Mouse (Mus musculus) left cerebral cortex, adult 2 months (tissue): ENCODE measurements around the gene Obsl1. TPM values are rescaled to one million over a fixed set of nuclear protein-coding genes. Genes with fewer than 3 reads are reported as not detected.
A peak's percentile ranks its signal among the peaks of the same experiment; 100 is the strongest.

Source experiments
- DNase-seq, 2 experiments: peaks; one replicate each; pipeline ENCODE4 v3.0.0; 2021 to 2022; ENCODE audit warnings: low spot score in 2 of 2, mixed read lengths in 1 of 2; ENCODE audit errors: extremely low spot score in 1 of 2
- H3K27ac ChIP-seq: fragments of 200-600 bp; 2 replicates; pipeline ENCODE4 v1.8.1; 2022
- H3K4me3 ChIP-seq: fragments of 200-600 bp; 2 replicates; pipeline ENCODE4 v1.8.1; 2022
- CTCF ChIP-seq: fragments of 200-600 bp; IDR thresholded peaks from 2 replicates; pipeline ENCODE4 v1.8.1; 2022; ENCODE audit warnings: antibody characterized with exemption, mild to moderate bottlenecking, moderate library complexity
- intact Hi-C: fragments of 180-260 bp; cut with DNase I; formaldehyde crosslinking; loops from one replicate; pipeline ENCODE4 v1.15.1; 2025
- total RNA-seq, 2 experiments: library from RNA; stranded (reverse); gene quantifications; 2 replicates each; pipeline ENCODE4 v1.2.3; 2021

Gene Obsl1
- total RNA-seq, 2 experiments from 2014 or later: 29.3 to 29.8 TPM

- H3K4me3 ChIP-seq: no peak overlapping the region
- no peak for TF ChIP-seq CTCF
- intact Hi-C loops: no loop called here
- no peak overlapping the region for H3K27ac ChIP-seq
- DNase-seq: no peak
Observed at GRCm38 (mm10) chr1:75438782-75439181, 67.5 kb downstream of the Obsl1 start.

GRCm38 (mm10) chr1:75435475-75436328 is 70.5 kb downstream of the Obsl1 start, which contains the start of gene Gmppa:
Gene Gmppa (plus strand): TSS chr1:75435930.
- peak within 1 kb of the TSS; percentile 85 for H3K27ac ChIP-seq
- DNase-seq: peak; percentile 75 to 82
- H3K4me3 ChIP-seq: peak within 1 kb of the TSS; percentile 73
- no peak for TF ChIP-seq CTCF
- intact Hi-C loops: no loop called here

Other genes starting within 250 kb of the Obsl1 start
- gene Ptprn, start 241.9 kb downstream of the Obsl1 start, total RNA-seq: 100 to 1,000 TPM; 507 to 550 TPM
- 100 to 1,000 TPM; 144 to 184 TPM for gene Resp18, start 228.0 kb downstream of the Obsl1 start, total RNA-seq
- 10 to 100 TPM; 49.4 to 53.0 TPM for gene Dnpep, start 188.5 kb downstream of the Obsl1 start, total RNA-seq
- 1 to 10 TPM in 1 of 2 experiments, under 1 TPM in 1; 0.77 to 1.7 TPM for gene Des, start 146.1 kb downstream of the Obsl1 start, total RNA-seq
- 100 to 1,000 TPM; 199 to 215 TPM for gene Speg, start 131.2 kb downstream of the Obsl1 start, total RNA-seq
- 10 to 100 TPM; 65.0 to 69.4 TPM for gene Gmppa, start 70.5 kb downstream of the Obsl1 start, total RNA-seq
- 10 to 100 TPM in 1 of 2 experiments, 1 to 10 TPM in 1; 8.7 to 13.2 TPM for gene Asic4, start 56.0 kb downstream of the Obsl1 start, total RNA-seq
- 10 to 100 TPM; 80.5 to 87.3 TPM for gene Chpf, start 27.1 kb downstream of the Obsl1 start, total RNA-seq
- 100 to 1,000 TPM; 110 to 112 TPM for gene Tmem198, start 26.9 kb downstream of the Obsl1 start, total RNA-seq
- 10 to 100 TPM; 24.8 to 30.1 TPM for gene Inha, start 625 bp upstream of the Obsl1 start, total RNA-seq
- gene Stk11ip, start 15.1 kb upstream of the Obsl1 start, total RNA-seq: 10 to 100 TPM; 34.3 to 35.8 TPM
- 100 to 1,000 TPM; 180 to 185 TPM for gene Slc4a3, start 39.8 kb upstream of the Obsl1 start, total RNA-seq